Mouse (Mus musculus): ENCODE results near the gene Eif3f. TPM values are rescaled to one million over a fixed set of nuclear protein-coding genes. Genes with fewer than 3 reads are reported as not detected.

Eif3f gene
- polyA plus RNA-seq, 1 experiment from 2014 or later: 34.6 TPM

- no peak overlapping the region for H3K4me3 ChIP-seq (ENCODE audit: low read depth, low read length)
- peaks cover 2% of the 10 kb centered on the region; the same call in 1 of the 2 replicates for H3K4me1 ChIP-seq (ENCODE audit: insufficient read depth)
- H3K4me2 ChIP-seq (ENCODE audit: low read depth, low read length): no peak overlapping the region
- H3K27me3 ChIP-seq (ENCODE audit: insufficient read depth, low read length): peaks cover 36% of the 10 kb centered on the region
- no peak for TF ChIP-seq EP300 (IDR thresholded peaks at IDR 0.05; ENCODE audit: low read depth)
- peak; percentile 67 for TF ChIP-seq CTCF (IDR thresholded peaks at IDR 0.05; ENCODE audit: low read depth)
- ATAC-seq (no peak), DNase-seq (peak; percentile 61)
- WGBS (ENCODE audit: insufficient replicate concordance): 34% methylated on average over 4 of the region's 4 CpGs
- H3K27ac ChIP-seq (ENCODE audit: low read depth): no peak overlapping the region
- no peaks in the 10 kb centered on the region for H3K36me3 ChIP-seq (replicated peaks; ENCODE audit: insufficient read depth, low read length)
- H3K9me3 ChIP-seq (ENCODE audit: low read length): no peaks in the 10 kb centered on the region
- H3K9ac ChIP-seq (replicated peaks): no peak overlapping the region
Measured at GRCm38 (mm10) chr7:108954185-108954584, 20.0 kb downstream of the Eif3f start.

- Histone ChIP-seq H3K36me3 (replicated peaks; ENCODE audit: insufficient read depth, low read length) (no peaks in the 10 kb centered on the region), H3K27ac (ENCODE audit: low read depth) (no peak overlapping the region), H3K4me3 (ENCODE audit: low read depth, low read length) (no peak overlapping the region), H3K9ac (replicated peaks) (no peak overlapping the region), H3K4me2 (ENCODE audit: low read depth, low read length) (no peak overlapping the region), H3K27me3 (ENCODE audit: insufficient read depth, low read length) (peaks cover 3% of the 10 kb centered on the region; the same call in 1 of the 2 replicates), H3K9me3 (ENCODE audit: low read length) (no peaks in the 10 kb centered on the region), H3K4me1 (ENCODE audit: insufficient read depth) (no peaks in the 10 kb centered on the region)
- DNase-seq (no peak), ATAC-seq (no peak)
- 51% methylated on average over 2 of the region's 2 CpGs for WGBS (ENCODE audit: insufficient replicate concordance)
- TF ChIP-seq EP300 (IDR thresholded peaks at IDR 0.05; ENCODE audit: low read depth) (no peak), CTCF (IDR thresholded peaks at IDR 0.05; ENCODE audit: low read depth) (no peak)
Measured at GRCm38 (mm10) chr7:108957734-108958133, 23.5 kb downstream of the Eif3f start.

GRCm38 (mm10) chr7:108965968-108966367, 31.8 kb downstream of the Eif3f start:
- Histone ChIP-seq H3K27ac (ENCODE audit: low read depth) (no peak overlapping the region), H3K9me3 (ENCODE audit: low read length) (no peaks in the 10 kb centered on the region), H3K4me3 (ENCODE audit: low read depth, low read length) (no peak overlapping the region), H3K9ac (replicated peaks) (no peak overlapping the region), H3K36me3 (replicated peaks; ENCODE audit: insufficient read depth, low read length) (no peaks in the 10 kb centered on the region), H3K4me1 (ENCODE audit: insufficient read depth) (no peaks in the 10 kb centered on the region), H3K27me3 (ENCODE audit: insufficient read depth, low read length) (no peaks in the 10 kb centered on the region), H3K4me2 (ENCODE audit: low read depth, low read length) (no peak overlapping the region)
- TF ChIP-seq EP300 (IDR thresholded peaks at IDR 0.05; ENCODE audit: low read depth) (no peak), CTCF (IDR thresholded peaks at IDR 0.05; ENCODE audit: low read depth) (peak; percentile 33)
- no peak for DNase-seq
- WGBS (ENCODE audit: insufficient replicate concordance): 23% methylated on average over 2 of the region's 2 CpGs
- ATAC-seq: no peak

- ATAC-seq (peak; percentile 59), DNase-seq (peak; percentile 33)
- WGBS (ENCODE audit: insufficient replicate concordance): 27% methylated on average over 7 of the region's 7 CpGs
- Histone ChIP-seq H3K27ac (ENCODE audit: low read depth) (no peak overlapping the region), H3K9me3 (ENCODE audit: low read length) (no peaks in the 10 kb centered on the region), H3K27me3 (ENCODE audit: insufficient read depth, low read length) (no peaks in the 10 kb centered on the region), H3K36me3 (replicated peaks; ENCODE audit: insufficient read depth, low read length) (no peaks in the 10 kb centered on the region), H3K4me3 (ENCODE audit: low read depth, low read length) (no peak overlapping the region), H3K9ac (replicated peaks) (no peak overlapping the region), H3K4me1 (ENCODE audit: insufficient read depth) (no peaks in the 10 kb centered on the region), H3K4me2 (ENCODE audit: low read depth, low read length) (no peak overlapping the region)
- TF ChIP-seq EP300 (IDR thresholded peaks at IDR 0.05; ENCODE audit: low read depth): no peak
- peak; percentile 81 for TF ChIP-seq CTCF (IDR thresholded peaks at IDR 0.05; ENCODE audit: low read depth)
Measured at GRCm38 (mm10) chr7:108966742-108967362, 32.6 kb downstream of the Eif3f start.

GRCm38 (mm10) chr7:108968201-108968600, 34.0 kb downstream of the Eif3f start:
- H3K4me3 ChIP-seq (ENCODE audit: low read depth, low read length): no peak overlapping the region
- no peak for ATAC-seq
- no peaks in the 10 kb centered on the region for H3K27me3 ChIP-seq (ENCODE audit: insufficient read depth, low read length)
- H3K4me2 ChIP-seq (ENCODE audit: low read depth, low read length): no peak overlapping the region
- no peak overlapping the region for H3K9ac ChIP-seq (replicated peaks)
- no peaks in the 10 kb centered on the region for H3K9me3 ChIP-seq (ENCODE audit: low read length)
- no peak for TF ChIP-seq EP300 (IDR thresholded peaks at IDR 0.05; ENCODE audit: low read depth)
- no peak for TF ChIP-seq CTCF (IDR thresholded peaks at IDR 0.05; ENCODE audit: low read depth)
- H3K36me3 ChIP-seq (replicated peaks; ENCODE audit: insufficient read depth, low read length): no peaks in the 10 kb centered on the region
- no peaks in the 10 kb centered on the region for H3K4me1 ChIP-seq (ENCODE audit: insufficient read depth)
- no peak for DNase-seq
- H3K27ac ChIP-seq (ENCODE audit: low read depth): no peak overlapping the region
- WGBS (ENCODE audit: insufficient replicate concordance): 33% methylated on average over 6 of the region's 6 CpGs

GRCm38 (mm10) chr7:108972273-108972672, 38.1 kb downstream of the Eif3f start:
- Histone ChIP-seq H3K36me3 (replicated peaks; ENCODE audit: insufficient read depth, low read length) (no peaks in the 10 kb centered on the region), H3K4me3 (ENCODE audit: low read depth, low read length) (no peak overlapping the region), H3K9me3 (ENCODE audit: low read length) (no peaks in the 10 kb centered on the region), H3K27ac (ENCODE audit: low read depth) (no peak overlapping the region), H3K4me2 (ENCODE audit: low read depth, low read length) (no peak overlapping the region), H3K9ac (replicated peaks) (no peak overlapping the region), H3K4me1 (ENCODE audit: insufficient read depth) (no peaks in the 10 kb centered on the region), H3K27me3 (ENCODE audit: insufficient read depth, low read length) (no peaks in the 10 kb centered on the region)
- 63% methylated on average over 6 of the region's 6 CpGs for WGBS (ENCODE audit: insufficient replicate concordance)
- ATAC-seq (no peak), DNase-seq (no peak)
- TF ChIP-seq CTCF (IDR thresholded peaks at IDR 0.05; ENCODE audit: low read depth) (no peak), EP300 (IDR thresholded peaks at IDR 0.05; ENCODE audit: low read depth) (no peak)

All from liver, postnatal 0 days (tissue).